Mouse (Mus musculus) adrenal gland, adult 18-20 months (tissue): ENCODE data around the gene Dnajc5. TPM values are rescaled to one million over a fixed set of nuclear protein-coding genes. Genes with fewer than 3 reads are reported as not detected.

ENCODE experiments used
- DNase-seq, 2 experiments: peaks; one replicate each; pipeline ENCODE4 v3.0.0; 2021 to 2022; ENCODE audit warnings: low spot score in 2 of 2
- total RNA-seq, 2 experiments: library from RNA; stranded (reverse); gene quantifications; 1 replicate in 1 of 2; 2 replicates in 1 of 2; pipeline ENCODE4 v1.2.3; 2021

The Dnajc5 gene
- total RNA-seq, 2 experiments from 2014 or later = 97.2 to 97.4 TPM

DNA sequence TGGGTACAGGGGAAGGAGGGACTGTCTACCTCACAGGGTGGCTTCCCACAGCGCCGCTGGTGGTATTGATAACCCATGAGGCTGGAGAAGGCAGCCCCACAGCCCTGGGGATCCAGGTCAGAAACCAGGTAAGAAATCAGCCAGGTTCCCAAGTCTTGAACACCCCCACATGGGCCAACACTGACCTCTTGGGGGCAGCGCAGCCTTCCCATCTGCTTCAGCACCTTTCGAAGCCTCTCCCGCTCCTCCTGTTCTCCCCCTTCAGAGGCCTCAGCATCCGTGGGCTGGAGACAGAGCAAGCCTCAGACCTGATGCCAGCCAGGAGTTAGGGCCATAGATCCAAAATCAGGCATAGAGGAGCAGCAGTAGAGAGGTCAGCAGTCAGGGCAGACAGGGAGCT, 67.5 kb downstream of the Dnajc5 start:
- DNase-seq = no peak

DNA sequence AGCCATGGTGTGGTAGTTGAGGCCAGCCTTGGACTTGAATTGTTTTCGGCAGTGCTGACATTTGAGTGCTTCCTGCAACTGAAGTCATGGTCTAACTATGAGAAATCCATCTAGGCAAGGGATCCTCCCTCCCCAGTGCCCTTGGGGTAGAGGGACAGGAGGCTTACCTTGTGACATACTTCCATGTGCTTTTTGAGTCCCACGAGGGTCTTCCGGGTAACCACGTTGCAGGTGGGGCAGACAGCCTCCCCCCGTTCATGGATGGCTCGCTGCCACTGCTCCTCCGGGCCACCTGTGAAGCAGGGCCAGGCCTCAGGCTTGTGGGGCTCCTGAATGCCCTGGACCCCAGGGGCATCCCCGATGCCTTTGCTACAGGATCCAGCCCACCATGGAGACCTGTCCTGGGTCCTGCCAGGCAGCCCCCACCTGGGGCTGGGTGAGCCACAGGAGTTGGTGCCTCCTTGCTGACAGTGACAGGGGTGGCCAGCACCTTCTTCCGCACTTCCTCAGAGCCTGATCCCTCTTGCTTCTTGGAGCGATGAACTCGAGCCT, 68.0 kb downstream of the Dnajc5 start:
- no peak for DNase-seq

DNA sequence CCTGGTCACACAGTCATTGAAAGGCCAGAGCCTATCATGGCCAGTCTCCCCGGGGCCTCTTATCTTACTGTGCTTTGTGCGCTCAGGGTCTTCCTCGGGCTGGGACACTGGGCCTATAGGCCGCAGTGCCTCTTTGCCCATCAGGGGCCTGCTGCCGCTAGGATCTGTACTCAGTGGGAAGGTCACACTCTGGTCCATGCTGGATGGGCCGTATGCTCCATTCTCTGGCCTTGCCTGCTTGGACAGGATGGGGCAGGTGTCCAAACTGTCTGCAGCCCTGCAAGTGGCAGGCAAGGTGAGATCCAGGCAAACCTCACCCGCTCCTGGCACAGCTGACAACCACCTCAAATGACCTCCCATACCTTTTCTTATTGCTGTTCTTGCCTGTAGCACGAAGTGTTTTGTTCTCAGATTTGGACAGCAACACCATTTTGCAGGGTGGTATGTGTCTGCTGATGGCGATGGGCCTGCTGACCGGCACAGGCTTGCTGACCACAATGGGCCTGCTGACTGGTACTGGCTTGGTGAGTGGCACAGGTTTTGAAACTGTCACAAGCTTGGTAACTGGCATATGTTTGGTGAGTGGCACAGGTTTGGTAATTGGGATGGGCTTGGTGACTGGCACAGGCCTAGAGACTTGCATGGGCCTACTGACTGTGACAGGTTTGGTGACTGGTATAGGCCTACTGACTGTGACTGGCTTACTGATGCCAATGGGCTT, 68.9 kb downstream of the Dnajc5 start:
- DNase-seq = no peak

DNA sequence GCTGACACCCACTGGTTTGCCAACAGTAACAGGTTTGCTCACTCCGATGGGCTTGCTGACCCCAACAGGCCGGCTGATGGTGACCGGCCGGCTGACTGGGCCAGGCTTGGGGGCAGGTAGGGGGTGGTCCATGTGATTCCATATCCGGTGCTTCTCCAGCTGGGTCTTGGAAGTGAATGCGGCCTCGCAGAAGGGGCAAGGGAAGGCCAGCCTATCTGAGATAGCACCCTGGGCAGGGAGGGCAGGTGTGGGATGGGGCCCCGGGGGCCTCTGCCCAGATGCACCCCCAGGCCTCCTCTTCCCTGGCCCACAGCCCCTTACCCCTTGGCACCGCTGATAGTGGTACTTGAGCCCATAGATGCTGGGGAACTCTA, 69.4 kb downstream of the Dnajc5 start:
- DNase-seq = no peak

DNA sequence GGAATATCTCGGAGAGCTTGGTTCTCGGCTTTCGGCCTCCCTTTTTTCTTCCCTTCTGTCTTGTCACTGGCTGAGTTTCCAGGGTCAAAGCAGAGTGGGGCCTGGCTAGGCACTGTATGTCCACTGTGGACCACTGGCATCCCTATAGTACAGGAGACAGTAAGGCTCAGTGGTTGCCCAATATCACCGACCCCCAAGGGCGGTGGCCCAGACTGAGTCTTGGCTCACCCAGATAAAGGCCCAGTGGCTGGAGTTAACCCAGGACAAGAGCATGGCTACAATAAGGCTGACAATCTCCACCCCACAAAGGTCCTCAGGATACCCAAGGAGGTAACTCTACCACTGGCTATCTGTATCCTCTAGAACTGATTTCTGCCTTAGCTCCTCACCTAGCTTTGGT, 70.2 kb downstream of the Dnajc5 start:
- no peak for DNase-seq

DNA sequence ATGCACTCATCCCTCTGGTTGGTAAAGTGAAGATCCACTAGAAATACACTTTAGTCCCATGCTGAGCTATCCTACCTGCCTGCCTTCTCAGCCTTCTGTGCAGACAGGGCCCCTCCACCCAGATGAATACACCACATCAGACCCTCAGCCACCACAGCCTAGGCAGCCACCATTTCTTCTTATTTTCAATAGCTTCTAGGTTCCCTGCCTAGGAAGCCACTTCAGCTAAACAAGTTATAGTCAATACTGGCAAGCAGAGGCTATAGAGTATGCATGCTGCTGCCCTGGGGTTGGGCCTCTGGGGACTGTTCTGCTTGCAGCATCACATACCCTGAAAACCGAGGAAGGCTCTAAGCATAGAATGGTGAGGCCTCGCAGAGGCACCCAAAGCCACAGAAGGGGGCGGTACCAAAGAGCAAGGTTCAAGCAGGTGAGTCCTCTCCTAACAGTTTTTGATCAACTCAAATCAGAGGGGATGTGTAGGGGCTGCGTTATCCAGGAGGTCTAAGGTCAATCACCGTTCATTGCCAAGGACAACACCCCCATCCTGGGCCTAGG, 71.3 kb downstream of the Dnajc5 start, which contains the start of gene Prpf6:
TSS of gene Prpf6 (plus strand) at position 341 of the 558 bp plus-strand sequence.
- DNase-seq = no peak

DNA sequence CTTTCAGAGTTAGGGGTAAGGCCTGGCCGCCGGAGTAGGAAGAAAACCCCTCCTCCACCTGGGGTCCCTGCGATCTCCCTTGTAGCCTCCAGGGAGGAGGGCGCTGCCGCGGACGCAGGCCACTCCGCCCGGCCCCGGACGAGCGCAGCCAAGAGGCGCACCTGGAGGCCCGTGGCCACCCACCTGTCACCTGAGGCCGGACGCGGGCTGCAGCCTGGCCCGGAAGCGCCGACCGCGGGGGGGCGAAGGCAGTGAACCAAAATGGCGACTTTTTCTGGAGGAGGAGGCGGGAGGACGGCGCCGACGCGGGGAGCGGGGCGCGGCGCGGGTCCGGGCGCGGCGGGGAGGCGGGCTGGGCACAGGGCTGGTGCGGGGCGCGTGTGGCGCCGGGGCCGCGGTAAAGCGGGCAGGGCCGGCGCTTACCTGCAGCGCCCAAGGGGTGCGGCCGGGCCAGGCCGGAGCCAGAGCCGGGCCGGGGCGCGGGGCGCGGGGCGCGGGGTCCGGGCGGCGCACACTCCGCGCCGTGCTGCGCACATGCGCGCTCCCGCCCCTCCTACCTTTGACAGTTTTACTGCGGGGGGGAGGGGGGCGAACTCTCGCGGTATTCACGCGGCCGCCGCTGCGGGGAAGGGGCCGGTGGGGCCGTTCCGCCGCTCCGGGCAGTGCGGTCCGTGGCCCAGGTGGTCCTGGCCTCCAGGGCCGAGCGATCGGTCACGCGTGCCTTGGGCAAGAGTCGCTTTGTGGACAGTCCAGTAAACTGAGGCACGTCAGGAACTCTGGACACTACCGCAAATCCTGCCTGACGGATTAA, 72.2 kb downstream of the Dnajc5 start, which contains the start of gene Zfp512b:
TSS of gene Zfp512b (minus strand) at position 573 of the 811 bp plus-strand sequence.
- peak; percentile 63 to 67 for DNase-seq

DNA sequence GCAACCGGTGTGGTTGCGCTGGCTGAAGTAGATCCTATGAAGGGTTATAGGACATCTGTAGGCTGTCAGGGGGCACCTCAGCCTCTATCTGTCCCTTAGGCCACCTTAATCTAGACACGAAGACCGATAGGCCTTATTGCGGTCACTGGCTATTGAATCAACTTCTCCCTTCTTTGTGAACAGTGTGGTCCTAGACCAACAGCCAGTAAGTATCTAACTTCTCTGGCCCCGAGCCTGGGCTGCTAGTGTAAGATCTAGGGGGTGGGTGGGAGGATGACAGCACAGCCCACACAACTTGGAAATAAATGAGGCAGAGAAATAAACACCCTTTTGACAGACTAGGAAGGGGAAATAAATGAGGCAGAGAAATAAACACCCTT, 72.7 kb downstream of the Dnajc5 start:
- no peak for DNase-seq

DNA sequence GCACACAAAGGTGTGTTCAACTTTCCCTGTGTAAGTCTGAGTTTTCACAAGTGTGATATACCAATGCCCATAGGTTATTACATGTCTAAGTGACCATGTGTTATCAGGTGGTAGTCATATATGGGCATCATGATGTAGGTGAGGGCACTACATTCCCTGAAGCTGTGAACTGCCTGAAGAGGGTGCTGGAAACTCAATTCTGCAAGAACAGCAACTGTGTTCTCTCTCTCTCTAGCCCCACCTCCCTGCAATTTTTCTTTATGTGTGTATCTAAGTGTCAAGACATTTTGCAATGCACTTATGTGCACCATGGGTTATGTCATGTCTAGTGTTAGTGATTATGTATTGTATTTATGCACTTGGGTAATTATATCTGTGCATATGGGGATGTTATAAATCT, 73.7 kb downstream of the Dnajc5 start:
- no peak for DNase-seq

DNA sequence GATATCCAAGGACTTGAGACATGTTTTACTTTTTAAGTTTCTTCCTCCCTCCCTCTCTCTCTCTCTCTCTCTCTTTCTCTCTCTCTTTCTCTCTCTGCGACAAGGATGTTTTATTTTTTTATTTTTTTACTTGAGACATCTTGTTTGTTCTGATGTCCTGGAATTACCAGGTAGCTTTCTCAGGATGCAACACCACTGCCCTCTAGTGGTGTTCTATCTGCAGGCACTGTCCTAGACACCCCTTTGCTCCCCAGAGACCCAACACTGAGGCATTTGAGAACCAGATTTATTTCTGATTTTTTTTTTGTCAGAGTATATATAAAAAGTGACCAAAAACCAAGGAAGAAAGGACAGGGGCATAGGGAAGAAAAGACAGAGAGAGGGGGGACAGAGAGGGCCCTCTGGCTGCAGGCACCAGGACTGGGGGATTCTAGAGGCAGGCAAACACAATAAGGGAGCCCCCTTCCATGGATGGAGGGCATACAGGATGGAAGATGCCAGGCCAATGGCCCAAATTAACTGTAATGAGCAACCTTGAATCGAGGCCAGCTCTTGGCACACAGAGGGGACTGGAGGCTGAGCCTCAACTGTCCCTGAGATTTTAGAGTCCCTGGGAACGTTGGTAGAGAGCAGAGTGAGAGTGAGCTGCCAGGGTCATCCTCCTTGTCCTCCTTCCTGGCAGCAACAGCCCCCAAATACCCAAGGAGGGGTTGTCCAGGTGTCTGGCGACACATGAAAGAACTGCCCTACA, 74.8 kb downstream of the Dnajc5 start:
- DNase-seq = peak in 1 of 2 experiments; percentile 59

DNA sequence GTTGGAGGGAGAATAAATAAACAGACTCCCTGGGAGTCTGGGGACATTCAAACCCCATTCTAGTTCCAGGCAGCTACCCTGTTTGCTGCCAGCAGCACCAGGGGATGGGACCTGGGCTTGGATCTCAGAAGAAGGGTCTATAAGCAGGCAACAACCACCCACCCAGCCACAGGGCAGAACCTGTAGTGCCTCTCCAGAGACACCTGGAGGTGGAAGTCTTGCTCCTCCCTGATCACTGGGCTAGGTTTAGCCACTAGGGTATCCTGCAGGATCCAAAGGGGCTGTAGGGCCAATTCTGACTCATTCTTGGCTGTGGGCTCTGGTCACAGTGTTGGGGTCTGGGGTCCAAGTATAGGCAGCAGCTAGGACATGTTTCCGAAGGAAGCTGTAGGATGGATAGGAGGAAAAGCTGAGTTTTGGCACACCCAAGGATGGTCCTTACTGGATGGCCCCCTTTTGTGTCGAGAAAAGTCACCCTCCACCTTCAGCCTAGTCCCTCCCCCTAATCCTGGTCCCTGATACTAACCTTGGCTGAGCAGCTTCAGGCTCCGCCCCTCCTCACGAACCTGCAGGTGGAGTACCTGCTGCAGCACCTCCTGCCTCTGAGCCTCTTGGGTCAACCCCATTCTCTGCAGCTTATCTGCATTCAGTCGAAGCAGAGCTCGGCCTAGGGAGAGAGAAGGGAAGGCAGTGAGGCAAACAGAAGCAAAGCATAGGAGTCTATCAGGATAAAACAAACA, 76.1 kb downstream of the Dnajc5 start:
- no peak for DNase-seq

DNA sequence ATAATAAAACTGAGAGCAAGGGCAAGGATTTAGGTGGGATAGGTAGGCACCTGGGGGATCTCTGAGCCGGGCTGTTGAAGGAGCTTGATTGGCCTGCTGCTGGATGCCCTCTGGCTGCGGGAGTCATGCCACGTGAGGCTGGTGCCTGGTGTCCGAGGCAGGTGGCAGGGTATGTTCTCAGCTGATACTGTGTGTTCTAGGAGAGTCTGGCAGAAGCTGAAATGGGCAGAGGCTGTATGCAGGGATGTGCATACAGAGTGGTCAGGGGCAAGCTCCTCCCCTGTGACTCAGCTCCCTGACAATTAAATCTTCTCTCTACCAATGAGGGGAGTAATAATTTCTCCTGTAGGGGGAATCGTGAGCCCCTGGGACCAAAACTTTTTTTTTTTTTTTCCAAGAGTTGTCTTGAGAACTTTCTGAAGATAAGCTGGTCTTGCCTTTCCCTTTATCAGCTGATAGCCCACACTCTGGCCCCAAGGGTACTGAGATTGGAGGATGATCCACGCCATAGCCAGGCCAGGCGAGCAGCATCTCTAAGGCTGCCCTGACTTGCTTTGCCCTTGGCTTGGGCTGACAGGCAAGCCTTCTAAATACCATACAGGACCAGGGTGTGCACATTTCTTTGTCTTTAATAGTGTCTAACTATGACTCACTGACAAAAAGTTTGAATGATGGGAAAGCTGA, 77.2 kb downstream of the Dnajc5 start:
- peak in 1 of 2 experiments; percentile 34 for DNase-seq

DNA sequence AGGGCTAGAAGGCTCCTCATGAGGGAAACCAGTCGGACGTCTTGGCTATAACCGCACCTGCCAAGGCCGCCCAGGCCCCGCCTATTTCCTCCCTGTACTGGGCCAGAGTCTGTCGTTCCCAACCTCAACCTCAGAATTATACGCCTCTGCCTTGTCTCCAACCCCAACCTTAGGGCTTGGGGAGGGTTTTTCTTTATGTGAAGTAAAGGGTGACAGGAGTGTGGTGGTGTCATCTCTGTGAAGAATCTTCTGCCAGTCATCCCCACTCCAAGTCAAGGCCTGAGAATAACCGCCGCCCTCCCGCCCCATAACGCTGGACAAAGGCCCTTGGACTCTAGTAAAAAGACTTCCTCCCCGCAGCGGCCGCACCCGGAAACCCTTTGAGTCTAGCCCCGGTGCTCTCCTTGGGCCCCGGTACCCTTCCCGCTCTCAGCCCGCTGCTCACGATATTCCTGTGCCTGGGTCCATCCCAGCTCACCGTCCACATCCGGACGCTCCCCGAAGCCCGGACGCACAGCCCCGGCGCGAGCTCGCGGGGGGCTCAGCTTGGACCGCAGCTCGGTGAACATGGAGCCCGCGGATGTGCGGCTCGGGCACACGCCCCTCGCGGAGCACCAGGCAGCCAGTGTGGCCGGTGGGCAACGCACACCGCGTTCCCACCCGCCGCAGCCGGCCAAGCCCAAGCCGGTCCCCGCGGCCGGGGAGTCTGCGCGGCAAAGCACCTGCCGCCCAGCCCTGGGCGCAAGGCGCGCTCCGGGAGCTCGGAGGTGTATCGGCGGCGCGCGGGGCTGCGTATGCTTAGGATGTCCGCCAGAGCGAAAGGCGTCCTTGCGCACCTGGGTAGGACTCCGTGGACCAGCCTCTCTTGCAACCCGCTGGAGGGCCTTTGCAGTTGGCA, 78.4 kb downstream of the Dnajc5 start, which contains the start of gene Samd10:
TSS of gene Samd10 (minus strand) at position 759 of the 898 bp plus-strand sequence.
- DNase-seq = peak; percentile 56 to 63

DNA sequence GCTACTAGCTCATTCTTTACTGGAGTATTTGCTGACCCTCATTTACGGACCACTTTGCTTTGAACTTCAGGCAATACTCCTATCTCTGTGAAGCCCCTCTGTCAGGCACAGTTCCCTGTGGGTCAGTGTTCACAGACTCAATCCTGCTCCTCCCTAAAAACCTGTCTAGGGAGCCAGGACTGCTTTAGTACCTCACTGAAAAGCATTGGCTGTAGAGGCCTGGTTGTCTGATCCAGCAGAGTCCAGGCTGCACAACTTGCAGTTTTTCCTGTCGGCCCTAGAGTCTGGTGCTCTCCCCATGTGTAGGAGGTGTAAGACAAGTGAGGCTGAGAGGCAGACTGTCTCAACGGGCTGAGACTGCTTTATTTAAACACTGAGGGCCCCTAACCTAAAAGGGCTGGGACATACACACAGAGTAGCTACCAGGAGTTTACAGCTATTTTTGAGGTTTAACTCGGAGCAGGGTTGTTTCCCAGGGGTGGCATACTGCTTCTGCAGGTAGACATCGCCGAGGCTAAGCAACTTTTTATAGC, 80.0 kb downstream of the Dnajc5 start:
- no peak for DNase-seq

DNA sequence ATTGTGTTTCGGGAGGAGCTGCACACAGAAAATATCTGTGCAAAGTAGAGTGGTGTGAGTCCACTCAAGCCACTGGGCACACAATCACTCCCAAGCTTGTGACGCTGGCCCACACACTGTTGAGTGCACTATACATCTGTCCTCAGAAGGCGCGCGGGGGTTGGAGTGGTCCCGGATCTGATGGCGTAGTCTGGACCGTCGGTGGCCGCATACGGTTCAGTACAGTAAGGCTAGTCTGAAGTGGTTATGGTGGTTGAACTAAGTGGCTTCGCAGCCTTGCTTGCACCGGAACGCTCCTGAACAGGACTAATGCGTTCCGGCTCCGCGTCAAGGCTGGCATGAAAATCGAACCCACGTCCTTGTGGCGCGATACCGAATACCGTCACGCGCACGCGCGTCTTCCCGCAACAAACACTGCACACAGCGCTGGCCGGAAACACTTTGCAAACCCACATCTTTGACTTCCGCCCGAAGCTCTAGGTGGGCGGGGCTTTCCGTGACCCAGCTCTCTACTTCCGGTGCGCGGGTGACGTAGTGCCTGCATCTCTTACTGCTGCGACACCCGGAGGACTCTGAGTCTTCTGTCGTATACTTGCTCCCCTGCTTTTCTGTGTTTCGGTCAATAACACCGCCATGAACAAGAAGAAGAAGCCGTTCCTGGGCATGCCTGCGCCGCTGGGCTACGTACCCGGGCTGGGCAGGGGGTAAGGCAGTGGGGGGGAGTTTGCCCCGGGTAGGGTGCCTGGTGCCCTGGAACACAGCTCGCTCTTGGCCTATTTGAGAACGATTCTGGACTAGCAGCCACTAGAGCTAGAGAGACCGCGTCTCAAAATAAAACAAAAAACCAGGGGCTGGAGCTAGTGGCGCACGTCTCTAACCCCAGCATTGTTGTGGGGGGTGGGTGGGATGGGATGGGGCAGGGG, 80.8 kb downstream of the Dnajc5 start:
- peak; percentile 91 to 93 for DNase-seq

DNA sequence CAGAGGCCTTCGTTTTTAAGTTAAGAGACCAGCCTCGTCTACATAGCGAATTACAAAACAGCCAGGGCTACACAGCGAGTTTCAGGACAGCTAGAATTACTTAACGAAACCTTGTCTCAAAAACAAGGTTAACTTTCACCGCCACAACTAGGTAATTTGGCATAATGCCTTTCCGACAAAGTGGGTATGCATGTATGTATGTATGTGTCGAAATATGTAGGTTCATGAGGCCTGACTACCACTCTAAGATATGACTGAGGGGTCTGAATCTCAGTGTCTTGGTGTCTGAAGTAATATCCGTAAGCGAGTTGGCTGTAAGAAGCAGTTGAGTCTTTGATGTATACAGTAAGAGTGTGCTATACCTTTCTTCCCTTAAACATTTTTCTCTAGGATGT, 81.5 kb downstream of the Dnajc5 start:
- DNase-seq = no peak

DNA sequence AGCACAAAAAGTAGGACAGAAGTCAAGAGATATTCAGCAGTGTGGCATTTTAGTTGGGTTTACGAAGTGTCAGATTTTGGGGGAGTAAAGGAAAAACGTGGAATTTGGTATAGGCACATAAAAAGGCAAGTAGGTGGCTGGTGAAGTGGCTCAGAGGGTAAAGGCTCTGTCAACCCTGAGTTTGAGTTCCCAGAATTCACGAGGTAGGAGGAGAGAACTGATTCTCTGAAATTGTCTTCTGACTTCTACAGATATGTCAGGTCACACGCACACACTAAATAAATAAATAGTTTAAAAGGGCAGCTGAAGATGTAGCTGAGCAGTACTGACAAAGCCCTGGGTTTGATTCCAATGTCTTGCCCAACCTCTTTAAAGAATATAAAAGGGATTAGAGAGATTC, 82.1 kb downstream of the Dnajc5 start:
- no peak for DNase-seq
